Mouse (Mus musculus) adrenal gland, postnatal 10 days (tissue): Measurements from ENCODE around the gene Setd3. TPM values are rescaled to one million over a fixed set of nuclear protein-coding genes. Genes with fewer than 3 reads are reported as not detected.
"Not testable (repeated sequence)": the region's sequence is repeated elsewhere in the genome, so short reads cannot be mapped to it uniquely, and the experiment has no call there.

Source experiments
- DNase-seq: peaks from one replicate; pipeline ENCODE4 v3.0.0; 2021; ENCODE audit warnings: mixed read lengths
- total RNA-seq, 2 experiments: library from RNA; stranded (reverse); gene quantifications; 2 replicates each; pipeline ENCODE4 v1.2.3; 2021

Gene Setd3
- total RNA-seq, 2 experiments from 2014 or later, result 81.3 to 90.7 TPM

- no peak for DNase-seq
Observed at GRCm38 (mm10) chr12:108143624-108144498, 35.3 kb downstream of the Setd3 start.

- no peak for DNase-seq
Observed at GRCm38 (mm10) chr12:108135610-108136208, 43.4 kb downstream of the Setd3 start.

- DNase-seq, result no peak
Observed at GRCm38 (mm10) chr12:108133181-108133580, 45.9 kb downstream of the Setd3 start.

GRCm38 (mm10) chr12:108132450-108133070 lies 46.6 kb downstream of the Setd3 start:
- DNase-seq, result no peak

GRCm38 (mm10) chr12:108121288-108121687 lies 57.8 kb downstream of the Setd3 start:
- peak; percentile 71 for DNase-seq

GRCm38 (mm10) chr12:108120434-108120833 lies 58.7 kb downstream of the Setd3 start:
- no peak for DNase-seq

GRCm38 (mm10) chr12:108119930-108120329 lies 59.2 kb downstream of the Setd3 start:
- no peak for DNase-seq

GRCm38 (mm10) chr12:108118902-108119531 lies 60.1 kb downstream of the Setd3 start:
- DNase-seq, result no peak

GRCm38 (mm10) chr12:108118503-108118901 lies 60.6 kb downstream of the Setd3 start:
- DNase-seq, result no peak

GRCm38 (mm10) chr12:108111191-108111590 lies 67.9 kb downstream of the Setd3 start:
- no peak for DNase-seq

GRCm38 (mm10) chr12:108110674-108111073 lies 68.4 kb downstream of the Setd3 start:
- DNase-seq, result no peak

- DNase-seq, result no peak
Observed at GRCm38 (mm10) chr12:108109732-108110131, 69.4 kb downstream of the Setd3 start.

- not testable (repeated sequence) for DNase-seq
Observed at GRCm38 (mm10) chr12:108108591-108108990, 70.5 kb downstream of the Setd3 start.

- no peak for DNase-seq
Observed at GRCm38 (mm10) chr12:108103292-108103691, 75.8 kb downstream of the Setd3 start.

- DNase-seq, result no peak
Observed at GRCm38 (mm10) chr12:108102119-108102518, 77.0 kb downstream of the Setd3 start.

GRCm38 (mm10) chr12:108100181-108100580 lies 78.9 kb downstream of the Setd3 start:
- no peak for DNase-seq

GRCm38 (mm10) chr12:108098201-108098980 lies 80.7 kb downstream of the Setd3 start:
- peak; percentile 43 for DNase-seq

- no peak for DNase-seq
Observed at GRCm38 (mm10) chr12:108097643-108098042, 81.5 kb downstream of the Setd3 start.

- DNase-seq, result no peak
Observed at GRCm38 (mm10) chr12:108088253-108088652, 90.9 kb downstream of the Setd3 start.

GRCm38 (mm10) chr12:108087489-108087888 lies 91.6 kb downstream of the Setd3 start:
- DNase-seq, result peak; percentile 24

GRCm38 (mm10) chr12:108078122-108078752 lies 100.9 kb downstream of the Setd3 start:
- DNase-seq, result no peak
